Mouse (Mus musculus) fat pad, adult 2 months (tissue): Measurements from ENCODE around the gene Olfr1277.

Source experiments
- DNase-seq: peaks from one replicate; pipeline ENCODE4 v3.0.0-alpha.2; 2011; ENCODE audit warnings: low read depth, low spot score; ENCODE audit errors: extremely low read depth

Gene Olfr1277

GRCm38 (mm10) chr2:111274006-111274405 lies at the start of gene Olfr1277:
Gene Olfr1277, minus strand, starts transcription at chr2:111274106.
- DNase-seq: no peak

DNA sequence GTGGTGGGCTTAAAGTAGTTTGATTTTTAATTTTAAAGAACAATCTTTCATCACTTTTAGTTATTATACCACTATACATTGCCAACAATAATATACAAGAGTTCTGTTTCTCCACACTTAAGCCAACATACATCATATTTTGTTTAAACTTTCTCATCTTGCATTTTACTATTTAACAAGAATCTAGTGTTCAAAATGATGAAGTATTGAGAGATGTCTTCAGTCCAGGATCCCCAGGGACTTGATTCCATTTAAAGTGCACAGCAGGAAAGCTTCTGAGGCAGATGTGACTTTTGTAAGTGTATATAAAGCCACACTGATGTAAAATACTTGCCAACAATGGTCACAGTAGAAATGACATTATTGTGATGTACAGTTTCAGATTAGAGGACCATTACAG lies 39.8 kb upstream of the Olfr1277 start, which contains the start of gene Olfr1280:
Gene Olfr1280 (plus strand): TSS at position 301 of the 400 bp plus-strand sequence.
- no peak for DNase-seq

GRCm38 (mm10) chr2:111300374-111300773 lies 26.5 kb upstream of the Olfr1277 start, which contains the start of gene Olfr1279:
Gene Olfr1279, plus strand, starts transcription at chr2:111300635.
- no peak for DNase-seq

DNA sequence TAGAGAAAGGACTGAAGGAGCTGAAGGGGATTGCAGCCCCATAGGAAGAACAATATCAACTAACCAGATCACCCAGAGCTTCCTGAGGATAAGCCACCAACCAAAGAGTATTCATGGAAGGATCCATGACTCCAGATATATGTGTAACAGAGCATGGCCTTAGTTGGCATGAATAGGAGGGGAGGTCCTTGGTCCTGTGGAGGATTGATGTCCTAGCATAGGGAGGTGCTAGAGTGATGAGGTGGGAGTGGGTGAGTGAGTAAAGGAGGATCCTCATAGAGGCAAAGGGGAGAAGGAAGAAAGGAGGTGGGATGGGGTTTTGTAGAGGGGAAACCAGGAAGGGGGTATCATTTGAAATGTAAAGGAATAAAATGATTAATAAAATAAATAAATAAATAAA lies 24.6 kb upstream of the Olfr1277 start:
- DNase-seq: no peak

DNA sequence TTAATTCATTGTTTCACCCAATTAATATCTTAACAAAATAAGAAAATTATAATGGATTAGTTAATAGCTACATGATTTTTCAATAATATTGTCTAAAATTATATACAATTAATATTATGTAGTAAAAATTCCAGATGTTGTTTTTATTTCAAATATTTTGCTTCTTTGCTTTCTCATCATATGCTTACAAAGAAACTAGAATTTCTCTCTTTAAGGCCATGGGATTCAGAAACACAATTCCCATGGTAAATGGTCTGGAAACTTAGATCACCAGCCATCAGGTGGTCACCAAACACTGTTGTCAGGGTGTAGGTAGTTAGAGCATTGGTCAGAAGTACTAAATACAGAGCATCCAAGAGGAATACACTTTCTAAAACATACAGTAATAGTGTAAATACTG lies 15.9 kb upstream of the Olfr1277 start, which contains the start of gene Olfr1278:
Gene Olfr1278 (plus strand): TSS at position 301 of the 400 bp plus-strand sequence.
- DNase-seq: no peak

DNA sequence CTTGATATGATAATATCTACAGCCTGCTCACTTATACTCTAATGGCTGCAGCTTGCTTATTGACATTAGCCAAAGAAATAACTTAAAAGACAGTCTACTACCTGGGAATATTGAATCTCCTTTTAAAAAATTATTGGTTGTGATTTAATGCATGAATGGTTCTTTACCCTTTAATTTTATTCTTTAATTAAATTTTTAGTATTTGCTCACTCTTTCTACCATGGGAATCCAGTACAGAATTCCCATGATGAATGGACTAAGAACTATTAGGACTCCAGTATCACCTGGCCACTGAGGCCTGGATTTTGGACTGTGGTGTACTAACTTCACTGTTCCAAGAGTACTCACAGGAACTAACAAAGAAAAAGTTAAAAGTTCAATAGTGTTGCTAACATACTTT lies 19.7 kb downstream of the Olfr1277 start, which contains the start of gene Olfr1276:
Gene Olfr1276 (plus strand): TSS at position 301 of the 400 bp plus-strand sequence.
- no peak for DNase-seq

DNA sequence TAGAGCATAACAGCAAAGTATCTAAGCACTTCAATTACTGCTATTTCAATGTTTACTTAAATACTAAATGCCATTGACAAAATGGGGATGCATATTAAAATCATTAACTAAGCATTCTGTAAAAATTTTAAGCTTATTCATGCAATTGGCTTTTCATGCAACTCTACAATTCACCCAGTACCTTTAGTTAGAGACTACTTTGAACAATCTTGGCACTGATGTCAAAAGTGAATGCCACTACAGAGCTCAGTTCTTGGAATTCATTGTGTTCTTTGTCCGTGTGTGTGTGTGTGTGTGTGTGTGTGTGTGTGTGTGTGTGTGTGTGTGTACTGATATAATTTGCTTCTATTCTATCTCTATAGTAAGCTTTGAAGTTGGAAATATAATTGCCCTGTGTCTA lies 38.7 kb downstream of the Olfr1277 start, which contains the start of gene Olfr1275:
Gene Olfr1275 (minus strand): TSS at position 101 of the 400 bp plus-strand sequence.
- no peak for DNase-seq

- no peak for DNase-seq
Measured at GRCm38 (mm10) chr2:111229502-111229901, 44.4 kb downstream of the Olfr1277 start, which contains the start of gene 4930430A15Rik. Gene 4930430A15Rik, minus strand, starts transcription at chr2:111229602.
